Mouse (Mus musculus): ENCODE measurements around the gene Lrrfip2.

GRCm38 (mm10) chr9:111095710-111096109 is 21.7 kb upstream of the Lrrfip2 start:
- TF ChIP-seq CTCF (IDR thresholded peaks at IDR 0.05; ENCODE audit: low read depth) (no peak), EP300 (IDR thresholded peaks at IDR 0.05; ENCODE audit: low read depth) (no peak)
